Mouse (Mus musculus) erythroblast, adult 5-6 weeks (primary cell): ENCODE results near the gene Fam69b. TPM values are rescaled to one million over a fixed set of nuclear protein-coding genes. Genes with fewer than 3 reads are reported as not detected.

Experiments
- ATAC-seq: replicated peaks from 2 replicates; pipeline ENCODE4 v1.8.0; 2016; ENCODE audit warnings: moderate number of reproducible peaks, mild to moderate bottlenecking, moderate TSS enrichment, inconsistent platforms; ENCODE audit not compliant: poor library complexity, low FRiP score, severe bottlenecking
- total RNA-seq, 2 experiments: library from RNA; stranded (forward) in 1 of 2; stranded (reverse) in 1 of 2; fragments of 150-400 nt in 1 of 2; fragments of 200-764, 138-1000 nt in 1 of 2; gene quantifications; 2 replicates each; pipeline versions ENCODE4 v1.2.3 to v1.2.4; 2015 to 2017; ENCODE audit warnings: low replicate concordance in 2 of 2

The Fam69b gene
- total RNA-seq, 2 experiments from 2014 or later: 0.34 TPM; not detected in 1

DNA sequence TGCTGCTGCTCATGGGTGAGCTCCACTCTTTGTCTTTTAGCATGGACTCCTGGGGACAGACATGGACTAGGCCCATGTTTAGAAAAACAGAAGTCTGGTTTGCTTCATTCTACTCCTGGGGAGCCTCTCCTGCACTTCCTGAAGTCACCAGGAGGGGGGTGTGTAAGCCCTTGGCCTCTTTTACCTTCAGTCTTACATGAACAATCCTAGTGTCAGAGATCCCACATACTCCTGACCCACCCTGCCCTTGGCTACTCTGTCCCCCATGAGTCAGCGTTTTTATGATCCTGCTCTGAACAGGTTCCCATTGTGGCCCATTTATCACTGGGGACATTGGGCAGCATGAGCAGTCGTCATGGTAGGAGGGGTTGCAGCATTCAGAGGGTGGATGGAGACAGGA is 15.7 kb downstream of the Fam69b start:
- 0 out of 2 replicates have a peak, but pooled peaks have one; percentile 42 for ATAC-seq

DNA sequence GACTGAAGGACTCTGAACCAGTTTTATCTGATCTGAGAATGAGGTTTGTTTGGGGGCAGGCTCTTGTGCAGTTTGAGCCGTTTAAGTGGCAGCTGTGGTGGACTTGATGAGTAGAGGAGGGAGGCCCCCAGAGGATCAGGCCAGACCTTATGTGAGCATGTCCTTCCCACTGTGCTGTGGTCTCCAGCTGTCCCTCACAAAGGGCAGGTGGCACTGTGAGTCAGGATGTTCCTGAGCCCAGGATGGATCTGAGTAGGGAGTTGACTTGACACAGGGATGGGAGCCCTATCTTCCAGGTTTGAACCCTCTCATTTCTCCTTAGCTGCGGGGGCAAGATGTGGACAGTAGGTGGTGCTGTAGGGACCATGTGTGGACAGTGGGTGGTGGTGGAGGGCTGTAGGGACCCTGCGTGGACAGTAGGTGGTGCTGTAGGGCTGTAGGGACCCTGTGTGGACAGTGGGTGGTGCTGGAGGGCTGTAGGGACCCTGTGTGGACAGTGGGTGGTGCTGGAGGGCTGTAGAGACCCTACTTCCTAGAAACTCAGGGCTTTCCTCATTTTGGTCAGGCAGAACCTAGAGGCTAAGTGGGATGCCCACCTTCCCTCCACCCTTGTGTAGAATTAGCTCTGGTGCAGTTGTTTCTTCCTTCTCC is 18.5 kb downstream of the Fam69b start:
- ATAC-seq: peak; percentile 70

DNA sequence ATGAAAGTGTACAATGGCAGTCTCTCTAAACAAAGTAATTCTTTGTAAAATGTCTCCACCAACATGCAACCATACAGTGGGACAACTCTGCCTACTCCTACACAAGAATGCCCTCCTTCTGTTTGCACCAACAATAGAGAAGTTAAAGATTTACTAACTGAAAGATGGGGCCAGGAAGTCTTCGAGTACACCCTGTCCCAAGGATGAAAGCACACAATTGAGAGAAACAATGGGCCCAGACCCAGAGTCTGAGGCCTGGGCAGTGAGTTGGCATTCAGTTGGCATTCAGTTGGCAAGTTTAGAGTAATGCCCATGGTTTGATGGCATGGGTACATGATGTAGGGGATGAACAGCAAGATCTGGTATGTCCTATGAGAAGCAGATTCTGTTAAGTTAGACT is 26.4 kb downstream of the Fam69b start:
- ATAC-seq: no peak

DNA sequence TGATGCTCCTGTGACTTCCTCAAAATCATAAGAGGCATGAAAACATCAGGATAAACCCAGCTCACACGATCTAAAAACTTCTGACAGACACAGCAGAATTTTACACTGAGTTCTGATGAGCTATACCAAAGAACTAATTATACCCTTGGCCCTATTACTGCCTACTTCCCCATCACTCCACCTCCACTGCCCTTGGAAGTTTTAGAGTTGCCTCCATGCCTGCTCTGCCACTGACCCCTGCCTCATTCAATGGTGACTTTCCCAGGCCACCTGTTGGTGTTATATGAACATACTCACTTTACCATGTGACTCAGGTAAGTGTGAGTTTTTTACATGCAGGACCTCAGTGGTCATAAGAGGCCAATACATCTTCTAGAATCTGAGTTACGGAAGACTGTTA is 29.2 kb downstream of the Fam69b start:
- no peak for ATAC-seq

DNA sequence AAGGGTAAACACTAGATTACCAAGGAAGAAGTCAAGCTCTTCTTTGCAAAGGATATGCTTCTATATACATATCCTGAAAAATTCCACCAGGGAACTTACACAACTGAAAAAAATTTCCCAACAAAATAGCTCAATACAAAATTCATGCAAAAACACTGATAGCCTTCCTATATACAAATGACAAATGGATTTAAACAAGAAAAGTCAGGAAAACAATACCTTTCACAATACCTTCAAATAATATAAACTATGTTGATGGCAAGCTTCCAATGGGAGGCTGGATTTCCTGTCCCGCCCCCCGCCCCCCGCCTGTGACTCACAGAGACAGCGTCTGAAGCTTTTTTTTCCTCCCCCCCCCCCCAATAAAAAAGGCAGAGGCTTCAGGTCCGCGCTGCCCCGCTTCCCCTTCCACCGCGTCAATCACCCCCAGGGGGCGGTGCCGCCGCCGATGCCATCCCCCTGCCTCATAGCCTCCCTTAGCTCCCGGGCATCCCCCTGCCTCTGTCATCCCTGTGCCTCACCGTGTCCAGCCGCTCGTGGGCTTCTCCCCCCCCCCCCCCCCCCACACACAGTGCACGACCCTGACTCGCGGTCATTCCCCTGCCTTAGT is 33.0 kb downstream of the Fam69b start:
- no peak for ATAC-seq

DNA sequence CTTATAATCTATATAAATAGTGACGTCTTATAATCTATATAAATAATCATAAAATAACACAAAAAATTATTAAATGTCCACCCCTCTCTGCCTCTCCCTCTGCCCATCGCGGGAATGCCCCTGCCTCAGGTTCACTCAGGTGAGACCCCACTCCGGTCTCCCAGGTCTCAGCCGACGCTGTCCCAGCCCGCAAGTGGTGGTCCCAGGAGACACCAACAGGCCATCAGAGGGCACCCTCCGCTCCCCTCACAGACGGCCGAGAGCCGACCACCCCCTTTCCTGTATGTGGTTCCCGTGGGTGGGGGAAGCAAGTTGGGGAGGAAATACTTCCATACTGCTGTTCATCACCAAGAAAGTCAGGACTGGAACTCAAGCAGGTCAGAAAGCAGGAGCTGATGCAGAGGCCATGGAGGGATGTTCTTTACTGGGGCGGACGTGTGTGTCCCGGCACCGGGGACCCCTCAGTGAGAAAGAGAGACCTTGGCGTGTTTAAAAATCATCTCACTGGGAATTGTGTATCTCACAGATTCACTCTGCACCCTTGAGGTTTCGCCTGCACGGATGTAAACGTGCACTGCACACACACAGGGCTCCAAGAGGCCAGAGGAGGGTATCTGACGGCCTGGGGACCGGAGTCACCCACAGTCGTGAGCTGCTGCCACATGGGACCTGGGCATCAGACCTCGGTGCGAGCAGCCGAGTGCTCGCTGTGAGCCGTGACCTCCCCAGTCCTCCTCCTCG is 33.7 kb downstream of the Fam69b start:
- ATAC-seq: no peak

DNA sequence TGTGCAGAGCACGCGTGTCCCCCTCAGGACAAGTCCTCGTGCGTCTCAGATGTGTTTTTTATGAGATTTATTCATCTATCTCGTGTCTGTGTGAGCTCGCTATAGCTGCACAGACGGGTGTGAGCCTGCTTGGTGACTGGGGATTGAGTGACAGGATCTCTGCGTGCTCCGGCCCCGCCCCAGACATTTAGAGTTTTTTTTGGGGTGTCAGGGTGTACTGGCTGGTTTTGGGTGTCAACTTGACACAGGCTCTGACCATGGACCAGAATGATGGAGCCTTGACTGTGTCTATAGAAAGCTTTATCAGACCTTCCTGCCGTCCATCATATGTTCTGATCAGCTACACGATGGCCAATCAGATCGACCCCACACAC is 34.2 kb downstream of the Fam69b start:
- ATAC-seq: no peak

DNA sequence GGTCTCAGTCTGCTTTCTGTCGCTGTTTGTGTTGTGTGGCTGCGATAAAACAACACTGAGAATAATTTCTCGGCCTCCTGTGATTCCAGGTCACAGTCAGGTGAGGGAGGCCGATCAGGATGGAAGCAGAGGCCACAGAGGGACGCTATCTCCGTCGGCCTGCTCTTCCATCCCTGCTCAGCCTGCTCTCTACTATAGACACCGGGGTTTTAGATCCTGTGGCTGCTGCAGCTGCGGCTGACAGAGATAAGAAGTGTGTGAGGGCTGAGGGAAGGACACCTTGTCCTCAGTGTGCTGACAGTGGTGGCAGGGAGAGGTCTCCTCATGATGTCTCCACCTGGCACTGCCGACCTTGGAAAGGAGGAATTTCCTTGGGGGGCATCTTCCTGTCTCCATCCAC is 34.9 kb downstream of the Fam69b start:
- no peak for ATAC-seq

DNA sequence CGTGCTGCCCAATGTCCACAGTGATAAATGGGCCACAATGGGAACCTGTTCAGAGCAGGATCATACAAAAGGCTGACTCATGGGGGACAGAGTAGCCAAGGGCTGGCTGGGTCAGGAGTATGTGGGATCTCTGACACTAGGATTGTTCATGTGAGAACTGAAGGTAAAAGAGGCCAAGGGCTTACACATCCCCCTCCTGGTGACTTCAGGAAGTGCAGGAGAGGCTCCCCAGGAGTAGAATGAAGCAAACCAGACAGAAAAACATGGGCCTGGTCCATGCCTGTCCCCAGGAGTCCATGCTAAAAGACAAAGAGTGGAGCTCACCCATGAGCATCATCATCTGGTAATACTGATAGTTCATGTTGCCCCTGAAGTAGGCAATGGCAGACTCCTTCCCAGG is 35.3 kb downstream of the Fam69b start:
- ATAC-seq: peak; percentile 65

DNA sequence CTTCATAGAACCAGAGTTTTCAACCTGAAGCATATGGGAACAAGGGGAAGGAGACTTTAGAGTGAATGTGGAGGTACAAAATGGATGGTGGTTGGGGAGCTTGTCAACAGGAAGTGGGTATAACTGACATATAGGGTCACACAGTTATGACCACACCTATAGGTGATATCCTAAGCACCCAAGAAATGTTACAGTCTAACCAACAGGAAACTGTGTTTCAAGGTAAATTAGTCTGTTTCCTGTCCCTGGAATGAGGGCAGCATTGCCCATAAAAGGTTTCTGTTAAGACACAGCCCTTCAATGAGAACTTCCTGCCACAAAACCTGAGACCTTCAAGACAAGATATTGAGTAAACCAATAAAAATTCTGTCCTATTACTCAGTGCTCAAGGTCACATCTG is 40.5 kb downstream of the Fam69b start:
- ATAC-seq: no peak

DNA sequence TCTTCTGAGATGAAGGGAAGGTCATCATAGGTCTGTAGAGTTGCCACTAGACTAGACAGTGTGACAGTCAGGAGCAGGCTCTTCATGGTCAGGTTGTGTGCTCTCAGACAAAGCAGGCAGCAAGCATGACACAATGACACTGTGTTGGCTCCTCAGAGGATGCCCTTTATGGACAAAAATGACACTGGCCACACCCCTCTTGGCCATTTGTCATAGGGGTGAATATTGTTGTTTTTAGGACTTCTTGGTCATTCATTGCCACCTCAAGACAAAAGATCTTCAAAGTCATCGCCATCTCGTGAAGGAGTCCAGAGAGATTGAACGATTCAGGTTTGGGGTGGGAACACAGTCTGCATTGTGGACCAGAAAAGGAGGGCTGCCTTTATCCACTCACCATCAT is 42.9 kb downstream of the Fam69b start, which contains the start of gene Lcn4:
Gene Lcn4 (minus strand): TSS at position 101 of the 400 bp plus-strand sequence.
- no peak for ATAC-seq

Other genes with a start within 250 kb of the Fam69b start
- gene Snapc4, start 247.8 kb upstream of the Fam69b start, total RNA-seq (2015; ENCODE audit: low replicate concordance): 2.9 and 12.3 TPM in 2 replicates
- 0.85 and 7.4 TPM in 2 replicates for gene Snapc4, start 247.8 kb upstream of the Fam69b start, total RNA-seq (2017; ENCODE audit: low replicate concordance)
- gene Entr1, start 239.1 kb upstream of the Fam69b start, total RNA-seq (2015; ENCODE audit: low replicate concordance): 17.8 and 25.0 TPM in 2 replicates
- gene Entr1, start 239.1 kb upstream of the Fam69b start, total RNA-seq (2017; ENCODE audit: low replicate concordance): 17.3 and 19.2 TPM in 2 replicates
- gene Pmpca, start 239.1 kb upstream of the Fam69b start, total RNA-seq (2015; ENCODE audit: low replicate concordance): 6.5 TPM in 2 replicates
- gene Pmpca, start 239.1 kb upstream of the Fam69b start, total RNA-seq (2017; ENCODE audit: low replicate concordance): 12.1 and 24.0 TPM in 2 replicates
- gene Inpp5e, start 219.3 kb upstream of the Fam69b start, total RNA-seq (2015; ENCODE audit: low replicate concordance): 4.0 and 4.6 TPM in 2 replicates
- 2.5 and 4.5 TPM in 2 replicates for gene Inpp5e, start 219.3 kb upstream of the Fam69b start, total RNA-seq (2017; ENCODE audit: low replicate concordance)
- gene Sec16a, start 183.2 kb upstream of the Fam69b start, total RNA-seq (2015; ENCODE audit: low replicate concordance): 12.5 and 18.8 TPM in 2 replicates
- gene Sec16a, start 183.2 kb upstream of the Fam69b start, total RNA-seq (2017; ENCODE audit: low replicate concordance): 9.3 and 14.9 TPM in 2 replicates
- gene Notch1, start 111.8 kb upstream of the Fam69b start, total RNA-seq (2015; ENCODE audit: low replicate concordance): 7.3 and 10.0 TPM in 2 replicates
- gene Notch1, start 111.8 kb upstream of the Fam69b start, total RNA-seq (2017; ENCODE audit: low replicate concordance): 3.3 and 4.6 TPM in 2 replicates
- gene Egfl7, start 48.4 kb upstream of the Fam69b start, total RNA-seq (2015; ENCODE audit: low replicate concordance): 7.5 TPM in 1 of 2 replicates, not detected in the other
- gene Egfl7, start 48.4 kb upstream of the Fam69b start, total RNA-seq (2017; ENCODE audit: low replicate concordance): 4.9 and 8.2 TPM in 2 replicates
- not detected in 2 replicates for gene Gm20532, start 41.8 kb upstream of the Fam69b start, total RNA-seq (2015; ENCODE audit: low replicate concordance)
- gene Gm20532, start 41.8 kb upstream of the Fam69b start, total RNA-seq (2017; ENCODE audit: low replicate concordance): not detected in 2 replicates
- gene Agpat2, start 24.0 kb upstream of the Fam69b start, total RNA-seq (2015; ENCODE audit: low replicate concordance): 17.1 and 32.7 TPM in 2 replicates
- gene Agpat2, start 24.0 kb upstream of the Fam69b start, total RNA-seq (2017; ENCODE audit: low replicate concordance): 23.0 and 24.4 TPM in 2 replicates
- gene Lcn4, start 42.8 kb downstream of the Fam69b start, total RNA-seq (2015; ENCODE audit: low replicate concordance): not detected in 2 replicates
- not detected in 2 replicates for gene Lcn4, start 42.8 kb downstream of the Fam69b start, total RNA-seq (2017; ENCODE audit: low replicate concordance)
- not detected in 2 replicates for gene Abo, start 236.5 kb downstream of the Fam69b start, total RNA-seq (2015; ENCODE audit: low replicate concordance)
- gene Abo, start 236.5 kb downstream of the Fam69b start, total RNA-seq (2017; ENCODE audit: low replicate concordance): not detected in 2 replicates